Mouse (Mus musculus): ENCODE measurements around the gene Spcs3. TPM values are rescaled to one million over a fixed set of nuclear protein-coding genes. Genes with fewer than 3 reads are reported as not detected.

Spcs3 gene
- polyA plus RNA-seq, 1 experiment, result 70.7 TPM

DNA sequence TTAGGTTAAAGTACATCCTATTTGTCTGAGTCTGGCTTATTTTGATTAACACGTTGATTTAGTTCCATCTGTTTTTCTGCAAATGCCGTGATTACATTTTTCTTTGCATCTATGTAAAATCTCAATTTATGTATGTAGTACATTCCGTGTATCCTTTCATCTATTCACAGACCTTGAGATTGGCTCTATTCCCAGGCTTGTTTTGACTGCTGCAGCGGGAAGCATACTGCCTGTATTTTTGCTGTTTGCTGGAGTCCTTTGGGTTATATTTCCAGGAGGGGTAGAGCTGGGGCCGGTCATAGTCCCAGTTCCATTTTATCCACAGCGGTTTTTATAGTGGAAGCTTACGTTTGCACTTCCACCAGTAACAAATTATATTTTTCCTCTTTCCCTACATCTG is 26.7 kb downstream of the Spcs3 start:
- H3K4me1 ChIP-seq (ENCODE audit: control insufficient read depth, insufficient read depth, low read length), result no peaks in the 10 kb centered on the region
- no peak overlapping the region for H3K27ac ChIP-seq (ENCODE audit: insufficient read depth, low read length)
- TF ChIP-seq CTCF (IDR thresholded peaks at IDR 0.05; ENCODE audit: low read depth, low read length), result no peak
- no peak for TF ChIP-seq POLR2A (IDR thresholded peaks at IDR 0.05; ENCODE audit: insufficient read depth, low read length)
- TF ChIP-seq EP300 (IDR thresholded peaks at IDR 0.05; ENCODE audit: insufficient read depth, low read depth, low read length), result no peak
- H3K27me3 ChIP-seq (ENCODE audit: control insufficient read depth, insufficient read depth, low read length, poor library complexity, severe bottlenecking), result no peaks in the 10 kb centered on the region
- H3K9me3 ChIP-seq (replicated peaks; ENCODE audit: control insufficient read depth, insufficient read depth, low read length, poor library complexity, severe bottlenecking), result no peaks in the 10 kb centered on the region
- H3K36me3 ChIP-seq (ENCODE audit: control insufficient read depth, insufficient read depth, low read length, poor library complexity, severe bottlenecking), result no peaks in the 10 kb centered on the region
- no peak overlapping the region for H3K4me3 ChIP-seq (ENCODE audit: low read depth, low read length)
- no peak overlapping the region for H3K9ac ChIP-seq (ENCODE audit: low read depth, poor library complexity, severe bottlenecking)

DNA sequence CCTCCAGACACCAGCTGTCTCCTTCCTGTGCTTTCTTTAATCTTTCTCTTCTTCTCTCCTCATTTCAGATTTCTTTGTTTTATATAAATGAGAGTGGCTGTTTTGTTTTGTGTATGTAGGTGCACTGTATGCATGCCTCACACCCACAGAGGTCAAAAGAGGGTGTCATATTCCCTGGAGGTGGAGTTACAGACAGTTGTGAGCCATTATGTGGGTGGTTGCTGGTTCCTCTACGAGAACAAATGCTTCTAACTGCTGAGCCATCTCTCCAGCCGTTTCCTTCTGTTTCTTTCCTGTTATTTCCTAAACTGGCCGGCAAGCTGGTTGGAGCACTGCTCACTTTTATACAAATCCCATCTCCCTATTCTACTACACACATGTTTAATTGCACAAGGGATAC is 35.9 kb downstream of the Spcs3 start:
- no peaks in the 10 kb centered on the region for H3K36me3 ChIP-seq (ENCODE audit: control insufficient read depth, insufficient read depth, low read length, poor library complexity, severe bottlenecking)
- H3K9ac ChIP-seq (ENCODE audit: low read depth, poor library complexity, severe bottlenecking), result no peak overlapping the region
- no peaks in the 10 kb centered on the region for H3K4me1 ChIP-seq (ENCODE audit: control insufficient read depth, insufficient read depth, low read length)
- H3K9me3 ChIP-seq (replicated peaks; ENCODE audit: control insufficient read depth, insufficient read depth, low read length, poor library complexity, severe bottlenecking), result no peaks in the 10 kb centered on the region
- H3K27ac ChIP-seq (ENCODE audit: insufficient read depth, low read length), result no peak overlapping the region
- H3K27me3 ChIP-seq (ENCODE audit: control insufficient read depth, insufficient read depth, low read length, poor library complexity, severe bottlenecking), result no peaks in the 10 kb centered on the region; the same call in 1 of the 2 replicates
- no peak overlapping the region for H3K4me3 ChIP-seq (ENCODE audit: low read depth, low read length)
- TF ChIP-seq POLR2A (IDR thresholded peaks at IDR 0.05; ENCODE audit: insufficient read depth, low read length) (no peak), CTCF (IDR thresholded peaks at IDR 0.05; ENCODE audit: low read depth, low read length) (no peak), EP300 (IDR thresholded peaks at IDR 0.05; ENCODE audit: insufficient read depth, low read depth, low read length) (no peak)

DNA sequence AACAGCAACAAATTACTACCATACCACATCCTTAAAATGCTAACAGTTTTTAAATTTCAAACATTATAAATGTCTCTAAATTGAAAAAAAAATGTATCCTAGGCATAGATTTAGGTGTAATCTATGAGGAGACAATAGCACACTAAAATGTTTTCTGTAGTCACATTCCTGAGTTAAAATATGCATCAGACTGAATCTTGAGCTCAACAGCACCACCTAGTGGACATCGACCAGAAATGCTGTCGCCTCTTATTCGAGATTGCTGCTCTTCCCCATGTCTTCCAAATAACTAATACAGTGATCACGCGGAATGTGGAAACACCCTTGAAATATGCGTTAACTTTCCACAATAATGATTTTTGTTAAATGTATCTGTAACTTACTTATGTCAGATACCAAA is 36.7 kb downstream of the Spcs3 start:
- H3K27ac ChIP-seq (ENCODE audit: insufficient read depth, low read length), result no peak overlapping the region
- no peaks in the 10 kb centered on the region for H3K4me1 ChIP-seq (ENCODE audit: control insufficient read depth, insufficient read depth, low read length)
- no peak overlapping the region for H3K4me3 ChIP-seq (ENCODE audit: low read depth, low read length)
- no peak overlapping the region for H3K9ac ChIP-seq (ENCODE audit: low read depth, poor library complexity, severe bottlenecking)
- no peak for TF ChIP-seq POLR2A (IDR thresholded peaks at IDR 0.05; ENCODE audit: insufficient read depth, low read length)
- TF ChIP-seq EP300 (IDR thresholded peaks at IDR 0.05; ENCODE audit: insufficient read depth, low read depth, low read length), result no peak
- TF ChIP-seq CTCF (IDR thresholded peaks at IDR 0.05; ENCODE audit: low read depth, low read length), result peak; percentile 29
- H3K9me3 ChIP-seq (replicated peaks; ENCODE audit: control insufficient read depth, insufficient read depth, low read length, poor library complexity, severe bottlenecking), result 0 out of 2 replicates have a peak, but pooled peaks cover 2% of the 10 kb centered on the region
- no peaks in the 10 kb centered on the region; the same call in 1 of the 2 replicates for H3K27me3 ChIP-seq (ENCODE audit: control insufficient read depth, insufficient read depth, low read length, poor library complexity, severe bottlenecking)
- no peaks in the 10 kb centered on the region for H3K36me3 ChIP-seq (ENCODE audit: control insufficient read depth, insufficient read depth, low read length, poor library complexity, severe bottlenecking)

DNA sequence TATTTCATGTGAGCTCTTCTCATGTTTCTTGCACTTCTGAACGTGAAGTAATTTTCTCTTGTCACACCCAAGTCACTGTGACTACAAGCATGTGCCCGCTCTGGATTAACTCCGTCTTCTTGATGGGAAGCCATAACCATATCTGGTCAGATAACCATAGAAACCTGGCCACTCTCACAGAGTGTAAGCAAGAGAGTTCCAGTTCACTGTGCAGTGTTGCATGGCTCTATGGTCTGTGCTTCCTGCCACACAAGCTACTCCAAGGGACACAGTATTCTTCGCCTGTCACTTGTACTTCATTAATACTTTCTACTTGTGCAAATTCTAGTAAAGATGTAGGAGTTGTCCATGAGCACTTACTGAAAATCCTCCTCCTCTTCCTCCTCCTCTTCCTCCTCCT is 37.9 kb downstream of the Spcs3 start:
- Histone ChIP-seq H3K9me3 (replicated peaks; ENCODE audit: control insufficient read depth, insufficient read depth, low read length, poor library complexity, severe bottlenecking) (0 out of 2 replicates have a peak, but pooled peaks cover 2% of the 10 kb centered on the region), H3K27ac (ENCODE audit: insufficient read depth, low read length) (no peak overlapping the region), H3K36me3 (ENCODE audit: control insufficient read depth, insufficient read depth, low read length, poor library complexity, severe bottlenecking) (no peaks in the 10 kb centered on the region), H3K4me1 (ENCODE audit: control insufficient read depth, insufficient read depth, low read length) (no peaks in the 10 kb centered on the region), H3K4me3 (ENCODE audit: low read depth, low read length) (no peak overlapping the region), H3K9ac (ENCODE audit: low read depth, poor library complexity, severe bottlenecking) (no peak overlapping the region), H3K27me3 (ENCODE audit: control insufficient read depth, insufficient read depth, low read length, poor library complexity, severe bottlenecking) (no peaks in the 10 kb centered on the region; the same call in 1 of the 2 replicates)
- TF ChIP-seq CTCF (IDR thresholded peaks at IDR 0.05; ENCODE audit: low read depth, low read length) (no peak), EP300 (IDR thresholded peaks at IDR 0.05; ENCODE audit: insufficient read depth, low read depth, low read length) (no peak)

DNA sequence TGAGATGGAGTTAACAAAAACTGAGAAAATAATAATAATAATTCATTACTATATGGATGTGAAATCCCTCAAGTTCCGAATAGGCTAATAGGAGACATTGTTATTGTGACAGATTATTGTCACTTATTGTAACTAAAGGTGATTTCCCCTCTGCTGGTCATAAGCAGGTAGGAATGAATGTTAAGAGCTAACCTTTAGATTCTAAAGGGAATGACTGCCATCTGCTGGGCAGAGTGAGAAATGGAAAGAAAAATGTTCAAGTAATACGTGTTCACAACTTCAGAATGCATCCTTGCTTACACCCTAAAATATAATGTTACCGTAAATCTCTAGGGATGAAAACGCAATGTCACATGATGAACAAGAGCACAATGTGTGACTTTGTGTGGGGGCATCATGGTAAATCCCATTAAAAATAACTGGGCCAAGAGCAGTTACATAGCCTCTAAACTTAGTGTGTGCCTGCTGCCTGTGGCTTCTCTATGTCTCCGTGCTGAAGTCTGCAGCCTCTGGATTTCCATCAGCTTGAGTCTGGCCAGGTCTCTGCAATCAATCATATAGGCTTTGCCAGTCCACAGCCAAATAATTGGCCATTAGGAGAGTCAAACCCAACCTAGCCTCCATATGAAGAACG is 38.6 kb downstream of the Spcs3 start:
- no peak for TF ChIP-seq POLR2A (IDR thresholded peaks at IDR 0.05; ENCODE audit: insufficient read depth, low read length)
- no peak for TF ChIP-seq EP300 (IDR thresholded peaks at IDR 0.05; ENCODE audit: insufficient read depth, low read depth, low read length)
- no peak for TF ChIP-seq CTCF (IDR thresholded peaks at IDR 0.05; ENCODE audit: low read depth, low read length)
- Histone ChIP-seq H3K27ac (ENCODE audit: insufficient read depth, low read length) (no peak overlapping the region), H3K9me3 (replicated peaks; ENCODE audit: control insufficient read depth, insufficient read depth, low read length, poor library complexity, severe bottlenecking) (0 out of 2 replicates have a peak, but pooled peaks cover 2% of the 10 kb centered on the region), H3K4me1 (ENCODE audit: control insufficient read depth, insufficient read depth, low read length) (no peaks in the 10 kb centered on the region), H3K4me3 (ENCODE audit: low read depth, low read length) (no peak overlapping the region), H3K27me3 (ENCODE audit: control insufficient read depth, insufficient read depth, low read length, poor library complexity, severe bottlenecking) (no peaks in the 10 kb centered on the region; the same call in 1 of the 2 replicates), H3K9ac (ENCODE audit: low read depth, poor library complexity, severe bottlenecking) (no peak overlapping the region), H3K36me3 (ENCODE audit: control insufficient read depth, insufficient read depth, low read length, poor library complexity, severe bottlenecking) (no peaks in the 10 kb centered on the region)

DNA sequence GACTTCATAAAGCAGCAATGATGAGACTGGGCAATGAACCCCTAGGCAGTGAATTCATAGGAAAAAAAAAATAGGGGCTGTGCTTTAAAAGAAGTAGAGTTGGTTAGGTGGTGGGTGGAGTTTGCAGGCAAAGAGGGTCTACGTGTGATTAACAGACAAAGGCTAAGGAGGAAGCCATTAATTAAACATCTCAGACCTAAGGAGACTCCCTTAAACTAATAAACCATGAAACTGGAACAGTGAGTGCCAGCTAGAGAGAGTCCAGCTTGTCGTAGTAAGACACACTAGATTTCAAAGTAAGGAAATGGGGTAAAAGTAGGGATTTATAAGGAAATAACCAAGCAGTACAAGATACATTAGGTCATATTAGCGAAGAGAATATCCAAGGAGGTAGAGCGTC is 41.4 kb downstream of the Spcs3 start:
- H3K36me3 ChIP-seq (ENCODE audit: control insufficient read depth, insufficient read depth, low read length, poor library complexity, severe bottlenecking), result no peaks in the 10 kb centered on the region
- no peak overlapping the region for H3K9ac ChIP-seq (ENCODE audit: low read depth, poor library complexity, severe bottlenecking)
- no peaks in the 10 kb centered on the region for H3K27me3 ChIP-seq (ENCODE audit: control insufficient read depth, insufficient read depth, low read length, poor library complexity, severe bottlenecking)
- TF ChIP-seq POLR2A (IDR thresholded peaks at IDR 0.05; ENCODE audit: insufficient read depth, low read length) (no peak), EP300 (IDR thresholded peaks at IDR 0.05; ENCODE audit: insufficient read depth, low read depth, low read length) (no peak)
- no peak overlapping the region for H3K4me3 ChIP-seq (ENCODE audit: low read depth, low read length)
- no peaks in the 10 kb centered on the region for H3K4me1 ChIP-seq (ENCODE audit: control insufficient read depth, insufficient read depth, low read length)
- H3K27ac ChIP-seq (ENCODE audit: insufficient read depth, low read length), result no peak overlapping the region
- H3K9me3 ChIP-seq (replicated peaks; ENCODE audit: control insufficient read depth, insufficient read depth, low read length, poor library complexity, severe bottlenecking), result 0 out of 2 replicates have a peak, but pooled peaks cover 2% of the 10 kb centered on the region
